Mouse (Mus musculus): ENCODE results near the gene Plxnb1.

GRCm38 (mm10) chr9:109097831-109098230 is 2.6 kb downstream of the Plxnb1 start:
- no peak for TF ChIP-seq CTCF (IDR thresholded peaks at IDR 0.05)
- TF ChIP-seq EP300 (IDR thresholded peaks at IDR 0.05) = no peak
